Mouse (Mus musculus) spleen, postnatal 14 days (tissue): ENCODE results near the gene Ndufaf2.

Experiments
- DNase-seq, 2 experiments: peaks; one replicate each; pipeline ENCODE4 v3.0.0; 2021 to 2022; ENCODE audit warnings: low spot score in 2 of 2

Ndufaf2 gene

GRCm38 (mm10) chr13:108086036-108086435 lies 72.4 kb downstream of the Ndufaf2 start:
- DNase-seq, result no peak

DNA sequence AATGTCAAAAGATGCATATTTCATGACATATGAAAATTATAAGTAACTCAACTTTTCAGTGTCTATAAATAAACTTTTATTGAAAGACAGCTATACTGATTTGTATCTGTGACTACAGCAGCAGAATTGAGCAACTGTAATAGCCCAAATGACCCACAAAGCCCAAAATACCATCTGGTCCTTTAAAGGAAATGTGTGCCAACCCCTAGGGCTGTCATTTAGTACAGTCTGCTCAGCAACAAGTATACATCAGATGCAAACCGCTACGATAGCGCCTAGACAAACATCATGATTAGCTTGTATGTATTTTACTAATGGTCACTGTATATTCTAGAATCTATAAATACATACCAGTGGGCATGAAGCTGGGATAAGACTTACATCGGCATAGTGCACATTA lies 74.3 kb downstream of the Ndufaf2 start:
- no peak for DNase-seq

GRCm38 (mm10) chr13:108077901-108078300 lies 80.5 kb downstream of the Ndufaf2 start:
- DNase-seq, result no peak

- DNase-seq, result no peak
Measured at GRCm38 (mm10) chr13:108077476-108077875, 80.9 kb downstream of the Ndufaf2 start.

- DNase-seq, result no peak
Measured at GRCm38 (mm10) chr13:108070171-108070570, 88.3 kb downstream of the Ndufaf2 start.

GRCm38 (mm10) chr13:108069151-108069550 lies 89.3 kb downstream of the Ndufaf2 start:
- no peak for DNase-seq

- DNase-seq, result no peak
Measured at GRCm38 (mm10) chr13:108066021-108066420, 92.4 kb downstream of the Ndufaf2 start.

DNA sequence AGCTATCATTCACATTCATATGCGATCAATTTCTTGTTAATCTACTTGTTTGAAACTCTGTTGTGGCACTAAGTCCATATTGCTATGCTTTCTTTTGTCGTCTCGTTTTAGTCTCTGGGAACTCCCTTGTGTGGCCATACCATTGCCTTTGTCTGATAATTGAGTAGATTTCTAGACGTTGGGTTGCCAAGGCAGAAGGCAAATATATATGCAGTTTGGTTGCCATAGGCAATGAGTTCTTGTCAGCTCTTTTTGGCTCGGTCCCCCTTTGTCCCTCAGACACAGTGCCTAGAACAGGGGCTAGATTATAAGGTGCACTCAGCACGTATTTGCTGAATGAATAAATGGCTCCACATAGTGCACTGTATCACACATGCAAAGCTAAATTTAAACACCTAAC lies 94.1 kb downstream of the Ndufaf2 start:
- no peak for DNase-seq

- DNase-seq, result no peak
Measured at GRCm38 (mm10) chr13:108063374-108064134, 94.9 kb downstream of the Ndufaf2 start.

DNA sequence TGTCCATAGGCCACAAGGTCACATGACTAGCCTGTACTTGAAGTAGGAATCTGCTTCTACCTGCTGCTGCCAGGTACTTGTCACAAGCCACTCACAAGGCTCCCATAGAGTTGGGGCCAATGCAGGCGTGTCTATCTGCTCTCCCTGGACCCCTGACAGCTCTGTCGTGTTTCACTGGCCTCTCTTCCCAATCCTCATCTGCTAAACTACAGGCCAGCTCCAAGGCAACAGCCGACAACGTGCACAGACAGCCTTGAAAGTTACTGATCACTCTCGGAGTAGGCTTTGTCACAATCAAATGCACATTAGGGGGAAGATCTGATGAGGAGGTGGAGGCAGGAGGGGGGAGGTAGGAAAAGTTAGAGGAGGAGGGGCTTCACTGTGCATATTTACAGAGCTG lies 95.5 kb downstream of the Ndufaf2 start:
- DNase-seq, result no peak

GRCm38 (mm10) chr13:108060936-108061578 lies 97.4 kb downstream of the Ndufaf2 start:
- no peak for DNase-seq

GRCm38 (mm10) chr13:108060286-108060885 lies 98.0 kb downstream of the Ndufaf2 start:
- DNase-seq, result no peak

- DNase-seq, result peak in 1 of 2 experiments; percentile 5
Measured at GRCm38 (mm10) chr13:108056896-108057295, 101.5 kb downstream of the Ndufaf2 start.

GRCm38 (mm10) chr13:108047364-108047763 lies 111.1 kb downstream of the Ndufaf2 start:
- no peak for DNase-seq

DNA sequence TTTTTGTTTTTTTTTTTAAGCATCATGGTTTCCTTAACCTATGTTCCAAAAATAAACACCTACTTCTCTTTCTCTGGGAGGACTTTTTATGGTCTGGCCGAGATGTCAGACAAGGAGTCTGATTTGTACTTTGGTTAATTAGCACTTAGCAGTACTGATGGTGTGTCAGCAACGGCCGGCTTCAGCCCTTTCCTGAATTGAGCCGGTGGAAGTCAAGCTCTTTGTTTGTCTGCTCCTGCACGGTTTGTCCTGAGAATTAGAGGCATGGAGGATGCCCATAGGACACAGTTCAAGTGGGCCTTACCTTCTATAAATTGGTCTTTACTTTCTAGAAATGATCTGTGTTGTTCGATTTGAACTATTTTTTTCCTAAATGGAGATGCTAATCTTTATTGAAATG lies 111.5 kb downstream of the Ndufaf2 start:
- no peak for DNase-seq

- no peak for DNase-seq
Measured at GRCm38 (mm10) chr13:108046071-108046470, 112.4 kb downstream of the Ndufaf2 start.

- DNase-seq, result no peak
Measured at GRCm38 (mm10) chr13:108045646-108046045, 112.8 kb downstream of the Ndufaf2 start.

- DNase-seq, result peak; percentile 74 to 82
Measured at GRCm38 (mm10) chr13:108044222-108044941, 114.0 kb downstream of the Ndufaf2 start, which contains the start of gene Smim15. TSS of gene Smim15 (plus strand) at chr13:108044446.

- DNase-seq, result no peak
Measured at GRCm38 (mm10) chr13:108043431-108044221, 114.8 kb downstream of the Ndufaf2 start.

- peak; percentile 38 to 56 for DNase-seq
Measured at GRCm38 (mm10) chr13:108041358-108041757, 117.1 kb downstream of the Ndufaf2 start.

- no peak for DNase-seq
Measured at GRCm38 (mm10) chr13:108040451-108040850, 118.0 kb downstream of the Ndufaf2 start.
